Mouse (Mus musculus): ENCODE measurements around the gene Cmss1.

GRCm38 (mm10) chr16:57295216-57295934, 311.3 kb downstream of the Cmss1 start:
- TF ChIP-seq POLR2A (IDR thresholded peaks at IDR 0.05; ENCODE audit: borderline replicate concordance, low read depth, low read length) (no peak), CTCF (IDR thresholded peaks at IDR 0.05; ENCODE audit: low read depth, low read length) (no peak)

All from bone marrow macrophage, adult 2 months (primary cell).